Mouse (Mus musculus) liver, adult 2 months (tissue): ENCODE measurements at regions not wholly inside any gene's neighbourhood (a gene's known extent, or its start where the extent isn't known, plus 50 kb on each side); places are given as distances from the start of the nearest gene placed in this dataset.
A peak's percentile ranks its signal among the peaks of the same experiment; 100 is the strongest.

Source experiments
- DNase-seq: peaks from one replicate; pipeline ENCODE4 v3.0.0-alpha.2; 2011; ENCODE audit warnings: low read depth, low spot score; ENCODE audit errors: extremely low read depth
- H3K27ac ChIP-seq: fragments of 200-500 bp; replicated peaks from 2 replicates; pipeline ENCODE4 v1.5.1; 2012; ENCODE audit warnings: low read depth, mild to moderate bottlenecking, control low read depth, inconsistent platforms, low read length; ENCODE audit not compliant: insufficient read depth
- H3K27me3 ChIP-seq: fragments of 200-500 bp; 2 replicates; pipeline ENCODE4 v1.6.1; 2012; ENCODE audit warnings: mild to moderate bottlenecking, moderate library complexity, low read length, inconsistent platforms; ENCODE audit not compliant: control insufficient read depth, insufficient read depth
- H3K36me3 ChIP-seq: fragments of 200-500 bp; 2 replicates; pipeline ENCODE4 v1.6.1; 2012; ENCODE audit warnings: low read length, inconsistent platforms; ENCODE audit not compliant: control insufficient read depth, insufficient read depth
- H3K4me1 ChIP-seq: fragments of 200-500 bp; 2 replicates; pipeline ENCODE4 v1.6.1; 2011; ENCODE audit warnings: low read length; ENCODE audit not compliant: control insufficient read depth, insufficient read depth
- H3K4me3 ChIP-seq: fragments of 200-500 bp; 2 replicates; pipeline ENCODE4 v1.5.1; 2011; ENCODE audit warnings: low read depth, mild to moderate bottlenecking, control low read depth, low read length, moderate library complexity; ENCODE audit not compliant: insufficient read depth
- H3K79me2 ChIP-seq: fragments of 200-500 bp; 2 replicates; pipeline ENCODE4 v1.6.1; 2012; ENCODE audit warnings: inconsistent platforms, mild to moderate bottlenecking, low read length, moderate library complexity; ENCODE audit not compliant: control insufficient read depth, insufficient read depth
- H3K9ac ChIP-seq: fragments of 200-500 bp; 2 replicates; pipeline ENCODE4 v1.6.1; 2012; ENCODE audit warnings: low read depth, mild to moderate bottlenecking, control low read depth, inconsistent platforms, low read length
- CTCF ChIP-seq: fragments of 200-500 bp; IDR thresholded peaks from 2 replicates; pipeline ENCODE4 v1.5.1; 2011; ENCODE audit warnings: low read depth, low read length, control low read depth
- POLR2A ChIP-seq: fragments of 200-500 bp; IDR thresholded peaks from 2 replicates; pipeline ENCODE4 v1.6.1; 2011; ENCODE audit warnings: low read length, control low read depth; ENCODE audit not compliant: insufficient read depth; ENCODE audit errors: extremely low read depth
- WGBS: fragments of 180-500 bp; shearing (Covaris S2); methylation state at CpG from one replicate; pipeline ENCODE4 v1.1.7; 2018; 5-methylcytosine and 5-hydroxymethylcytosine counted together

DNA sequence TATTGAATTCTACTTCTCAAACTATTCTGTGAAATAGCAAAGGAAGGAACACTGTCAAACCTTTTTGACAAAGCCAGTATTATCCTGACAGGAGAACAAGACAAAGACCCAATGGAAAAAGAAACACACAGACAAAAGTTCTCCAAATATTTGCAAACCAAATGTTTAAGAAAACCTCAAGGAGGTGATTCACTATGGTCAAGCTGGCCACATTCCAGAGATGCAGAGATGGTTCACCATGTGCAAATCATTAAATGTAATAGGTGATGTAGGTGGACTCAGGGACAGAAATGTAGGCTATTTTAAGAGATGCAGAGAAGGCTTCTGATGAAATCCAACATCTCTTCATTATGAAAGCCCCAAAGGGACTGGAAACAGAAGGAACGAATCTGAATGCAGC lies 183.5 kb downstream of the Cxcl12 start:
- Histone ChIP-seq H3K79me2 (no peaks in the 10 kb centered on the region), H3K27ac (no peak overlapping the region), H3K4me1 (no peaks in the 10 kb centered on the region), H3K36me3 (no peaks in the 10 kb centered on the region), H3K9ac (no peak overlapping the region), H3K27me3 (no peaks in the 10 kb centered on the region), H3K4me3 (no peak overlapping the region)
- DNase-seq = no peak
- 86% methylated on average over 1 of the region's 1 CpGs for WGBS
- TF ChIP-seq POLR2A (no peak), CTCF (no peak)

DNA sequence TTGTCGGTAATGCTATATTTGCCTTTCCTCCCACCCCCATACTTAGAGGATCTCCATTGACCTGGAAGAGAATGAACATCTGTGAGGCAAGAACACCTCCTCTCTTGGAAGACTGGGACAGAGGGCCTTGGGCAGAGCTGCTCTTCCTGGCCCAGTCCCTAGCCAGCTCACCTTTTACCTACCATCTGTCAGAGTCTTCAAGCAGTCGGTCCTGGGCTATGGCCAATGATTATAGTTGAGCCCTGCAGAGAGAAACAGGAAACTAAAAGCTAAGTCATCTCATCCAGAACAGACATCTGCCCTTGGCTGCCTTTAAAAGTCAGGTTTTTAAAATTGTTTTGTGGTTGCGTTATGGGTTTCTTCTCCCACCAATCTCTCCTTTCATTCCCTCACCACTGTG lies 184.8 kb downstream of the Cxcl12 start:
- Histone ChIP-seq H3K36me3 (no peaks in the 10 kb centered on the region), H3K4me3 (no peak overlapping the region), H3K27ac (no peak overlapping the region), H3K79me2 (no peaks in the 10 kb centered on the region), H3K9ac (no peak overlapping the region), H3K27me3 (no peaks in the 10 kb centered on the region), H3K4me1 (no peaks in the 10 kb centered on the region)
- no peak for DNase-seq
- 90% methylated on average over 3 of the region's 3 CpGs for WGBS
- no peak for TF ChIP-seq POLR2A
- TF ChIP-seq CTCF = no peak

DNA sequence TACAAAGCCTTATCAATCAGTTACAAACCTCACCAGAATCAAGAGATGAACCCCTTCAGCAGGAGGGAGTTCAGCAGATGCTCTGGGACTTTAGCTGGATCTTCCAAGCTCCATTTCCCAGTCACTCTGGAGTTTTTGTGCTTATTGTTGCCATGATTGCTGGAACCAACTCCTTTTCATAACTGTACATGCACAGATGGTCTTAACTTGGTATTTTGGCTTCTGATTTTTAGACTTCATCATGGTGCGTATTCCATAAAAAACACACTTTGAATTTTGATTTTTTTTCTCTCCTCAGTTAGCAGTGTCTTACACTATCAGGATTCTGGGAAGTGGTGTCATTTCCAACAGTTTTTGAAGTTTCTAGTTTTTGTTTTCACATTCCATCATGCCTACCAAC lies 187.8 kb downstream of the Cxcl12 start:
- no peaks in the 10 kb centered on the region for H3K79me2 ChIP-seq
- peaks cover 4% of the 10 kb centered on the region; the same call in 1 of the 2 replicates for H3K4me1 ChIP-seq
- 95% methylated on average over 1 of the region's 1 CpGs for WGBS
- no peaks in the 10 kb centered on the region for H3K36me3 ChIP-seq
- TF ChIP-seq POLR2A (no peak), CTCF (no peak)
- no peak overlapping the region for H3K27ac ChIP-seq
- H3K9ac ChIP-seq = no peak overlapping the region
- DNase-seq = no peak
- no peak overlapping the region for H3K4me3 ChIP-seq
- H3K27me3 ChIP-seq = no peaks in the 10 kb centered on the region

DNA sequence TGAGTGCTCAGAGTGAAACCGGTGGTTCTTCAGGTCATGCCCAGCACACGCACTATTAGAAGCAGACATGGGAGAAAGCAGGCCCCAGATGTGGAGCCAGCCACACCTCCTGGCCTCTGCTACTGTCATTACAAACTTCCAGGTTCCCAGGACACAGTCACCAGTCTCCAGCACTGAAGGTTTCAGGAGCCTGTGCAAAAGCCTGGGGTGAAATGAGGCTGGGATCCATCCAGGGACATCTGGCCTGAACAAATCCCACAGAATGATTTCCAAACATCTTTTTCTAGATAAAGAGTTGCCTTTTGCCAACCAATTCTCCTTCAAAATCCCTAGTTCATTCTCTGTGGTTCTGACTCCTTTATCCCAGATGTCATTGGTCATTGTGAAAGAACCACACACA lies 191.1 kb downstream of the Cxcl12 start:
- Histone ChIP-seq H3K27me3 (no peaks in the 10 kb centered on the region), H3K36me3 (no peaks in the 10 kb centered on the region), H3K9ac (no peak overlapping the region), H3K4me1 (peaks cover 4% of the 10 kb centered on the region; the same call in 1 of the 2 replicates), H3K79me2 (no peaks in the 10 kb centered on the region), H3K27ac (no peak overlapping the region), H3K4me3 (no peak overlapping the region)
- no peak for DNase-seq
- TF ChIP-seq POLR2A (no peak), CTCF (no peak)
- WGBS = 83% methylated on average over 2 of the region's 2 CpGs

DNA sequence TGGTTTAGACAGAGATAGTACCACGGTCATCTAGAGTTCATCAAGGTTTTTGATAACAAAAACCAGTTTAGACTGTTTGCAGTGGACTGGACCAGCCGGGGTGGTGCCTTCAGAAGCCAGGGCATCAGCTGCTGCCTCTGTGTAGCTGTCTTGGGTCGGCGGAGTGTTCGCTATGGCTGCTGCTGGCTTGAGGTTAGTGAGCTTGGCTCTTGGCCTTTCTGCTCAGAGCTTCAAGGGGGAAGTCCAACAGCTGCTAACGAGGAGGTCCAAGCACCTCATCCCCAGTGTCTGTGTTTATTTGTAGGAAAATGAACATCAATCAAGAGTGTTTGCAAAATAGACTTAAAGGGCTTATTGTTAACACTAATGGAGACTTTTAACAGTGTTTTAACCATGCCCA lies 198.2 kb downstream of the Cxcl12 start:
- Histone ChIP-seq H3K36me3 (no peaks in the 10 kb centered on the region), H3K79me2 (no peaks in the 10 kb centered on the region), H3K27me3 (no peaks in the 10 kb centered on the region), H3K9ac (no peak overlapping the region), H3K4me3 (no peak overlapping the region), H3K4me1 (no peaks in the 10 kb centered on the region), H3K27ac (no peak overlapping the region)
- no peak for DNase-seq
- 88% methylated on average over 6 of the region's 6 CpGs for WGBS
- TF ChIP-seq CTCF (no peak), POLR2A (no peak)

DNA sequence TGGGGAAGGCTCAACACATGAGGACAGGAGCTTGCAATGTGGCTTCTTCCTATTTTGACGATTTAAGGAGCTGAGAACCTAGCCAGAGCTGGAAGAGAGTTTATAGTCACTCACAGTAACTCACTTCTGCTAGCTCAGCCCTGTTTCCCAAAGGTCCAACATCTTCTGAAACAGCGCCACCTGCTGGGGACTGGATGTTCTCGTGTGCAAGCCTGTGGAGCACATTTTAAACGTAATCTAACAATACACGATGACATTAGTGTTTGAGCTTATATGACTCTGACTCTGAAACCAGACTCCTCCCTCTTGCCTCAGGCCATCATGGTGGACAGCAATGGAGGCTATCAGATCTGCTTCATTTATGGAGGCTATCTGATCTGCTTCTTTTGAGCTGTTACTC lies 207.7 kb downstream of the Cxcl12 start:
- Histone ChIP-seq H3K27me3 (no peaks in the 10 kb centered on the region), H3K4me3 (no peak overlapping the region), H3K36me3 (no peaks in the 10 kb centered on the region), H3K9ac (no peak overlapping the region), H3K4me1 (no peaks in the 10 kb centered on the region), H3K79me2 (no peaks in the 10 kb centered on the region), H3K27ac (no peak overlapping the region)
- DNase-seq = no peak
- 88% methylated on average over 5 of the region's 5 CpGs for WGBS
- TF ChIP-seq POLR2A = no peak
- peak; percentile 29; the same call in 1 of the 2 replicates for TF ChIP-seq CTCF
